Mouse (Mus musculus) testis, adult 2 months (tissue): ENCODE data around the gene Ifnlr1. TPM values are rescaled to one million over a fixed set of nuclear protein-coding genes. Genes with fewer than 3 reads are reported as not detected.

Experiments
- H3K27ac ChIP-seq: fragments of 200-500 bp; 2 replicates; pipeline ENCODE4 v1.5.1; 2012; ENCODE audit warnings: low read depth, low read length; ENCODE audit not compliant: control insufficient read depth, insufficient read depth
- H3K27me3 ChIP-seq: fragments of 200-500 bp; 2 replicates; pipeline ENCODE4 v1.6.1; 2012; ENCODE audit warnings: mild to moderate bottlenecking, low read length, moderate library complexity; ENCODE audit not compliant: control insufficient read depth, insufficient read depth
- H3K36me3 ChIP-seq: fragments of 200-500 bp; 2 replicates; pipeline ENCODE4 v1.6.1; 2012; ENCODE audit warnings: mild to moderate bottlenecking, low read length; ENCODE audit not compliant: control insufficient read depth, insufficient read depth
- H3K4me1 ChIP-seq: fragments of 200-500 bp; 2 replicates; pipeline ENCODE4 v1.6.1; 2012; ENCODE audit warnings: low read length; ENCODE audit not compliant: control insufficient read depth, insufficient read depth
- H3K4me3 ChIP-seq: fragments of 200-500 bp; 2 replicates; pipeline ENCODE4 v1.5.1; 2012; ENCODE audit warnings: low read depth, mild to moderate bottlenecking, low read length, moderate library complexity, mixed read lengths; ENCODE audit not compliant: control insufficient read depth
- CTCF ChIP-seq: fragments of 200-500 bp; IDR thresholded peaks from 2 replicates; pipeline ENCODE4 v1.5.1; 2012; ENCODE audit warnings: low read depth, mild to moderate bottlenecking, inconsistent platforms, low read length, moderate library complexity; ENCODE audit not compliant: control insufficient read depth, insufficient read depth, insufficient replicate concordance
- POLR2A ChIP-seq: fragments of 200-500 bp; IDR thresholded peaks from 2 replicates; pipeline ENCODE4 v1.6.1; 2012; ENCODE audit warnings: low read depth, mild to moderate bottlenecking, inconsistent platforms, low read length, moderate library complexity; ENCODE audit not compliant: control insufficient read depth
- polyA plus RNA-seq: library from polyadenylated mRNA; depleted of rRNA; stranded (reverse); fragments of >200 nt; gene quantifications from 2 replicates; pipeline ENCODE4 v1.2.3, GENCODE M21; 2012

The Ifnlr1 gene
- polyA plus RNA-seq, 1 experiment = 0.43 TPM

- Histone ChIP-seq H3K36me3 (no peaks in the 10 kb centered on the region), H3K27me3 (peaks cover 15% of the 10 kb centered on the region), H3K4me3 (no peak overlapping the region)
Measured at GRCm38 (mm10) chr4:135690241-135690640, 4.2 kb downstream of the Ifnlr1 start.

DNA sequence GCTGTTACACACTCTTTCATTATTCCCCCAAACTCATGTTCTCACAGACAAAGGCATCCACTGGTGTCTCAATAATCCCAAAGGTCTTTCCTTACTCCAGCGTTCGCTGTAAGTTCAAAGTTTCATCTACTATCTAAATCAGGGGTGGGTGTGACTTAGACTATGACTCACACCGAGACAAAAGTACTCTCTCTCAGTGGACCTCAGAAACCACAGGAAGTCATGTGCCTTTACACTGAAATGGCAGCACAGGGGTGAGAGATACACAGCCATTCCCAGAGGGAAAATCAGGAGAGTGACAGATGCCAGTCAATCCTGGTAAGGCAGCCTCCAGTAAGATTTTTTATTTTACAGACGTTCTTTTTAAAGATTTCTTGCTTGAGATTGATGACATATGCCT lies 6.8 kb downstream of the Ifnlr1 start:
- no peaks in the 10 kb centered on the region; the same call in 1 of the 2 replicates for H3K4me1 ChIP-seq
- TF ChIP-seq CTCF (no peak), POLR2A (no peak)
- H3K27ac ChIP-seq = no peak overlapping the region

More at GRCm38 (mm10) chr4:135690241-135690640, 4.2 kb downstream of the Ifnlr1 start:
- no peak for TF ChIP-seq CTCF
- TF ChIP-seq POLR2A = no peak
- no peak overlapping the region for H3K27ac ChIP-seq
- H3K4me1 ChIP-seq = peaks cover 13% of the 10 kb centered on the region

GRCm38 (mm10) chr4:135698498-135698897 lies 12.4 kb downstream of the Ifnlr1 start:
- H3K4me1 ChIP-seq = peaks cover 10% of the 10 kb centered on the region
- H3K27ac ChIP-seq = no peak overlapping the region
- H3K36me3 ChIP-seq = no peaks in the 10 kb centered on the region
- no peaks in the 10 kb centered on the region for H3K27me3 ChIP-seq
- no peak for TF ChIP-seq POLR2A
- TF ChIP-seq CTCF = no peak
- H3K4me3 ChIP-seq = peak overlapping the region; percentile 26; the same call in 1 of the 2 replicates

More for the DNA sequence above, 6.8 kb downstream of the Ifnlr1 start:
- Histone ChIP-seq H3K36me3 (no peaks in the 10 kb centered on the region), H3K4me3 (no peak overlapping the region), H3K27me3 (no peaks in the 10 kb centered on the region)

DNA sequence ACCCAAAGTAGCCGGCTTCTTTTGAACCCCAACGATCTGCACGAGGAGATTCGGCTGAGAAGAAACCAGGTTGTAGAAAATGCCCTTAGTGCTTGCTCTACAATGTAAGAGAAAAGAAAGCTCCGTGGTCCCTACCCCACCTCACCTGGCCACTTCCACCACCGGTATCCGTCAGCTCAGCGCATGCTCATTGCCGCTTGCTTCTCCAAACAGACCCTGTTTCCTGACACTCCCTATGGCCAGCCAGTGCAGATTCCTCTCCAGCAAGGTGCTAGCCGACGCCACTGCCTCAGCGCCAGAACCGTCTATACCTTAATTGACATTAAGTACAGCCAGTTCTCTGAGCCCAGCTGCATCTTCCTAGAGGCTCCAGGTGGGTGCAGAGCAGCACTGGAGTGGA lies 17.4 kb downstream of the Ifnlr1 start:
- no peak for TF ChIP-seq CTCF
- no peak for TF ChIP-seq POLR2A
- Histone ChIP-seq H3K27me3 (no peaks in the 10 kb centered on the region), H3K27ac (no peak overlapping the region), H3K36me3 (no peaks in the 10 kb centered on the region), H3K4me1 (peaks cover 10% of the 10 kb centered on the region), H3K4me3 (no peak overlapping the region)

DNA sequence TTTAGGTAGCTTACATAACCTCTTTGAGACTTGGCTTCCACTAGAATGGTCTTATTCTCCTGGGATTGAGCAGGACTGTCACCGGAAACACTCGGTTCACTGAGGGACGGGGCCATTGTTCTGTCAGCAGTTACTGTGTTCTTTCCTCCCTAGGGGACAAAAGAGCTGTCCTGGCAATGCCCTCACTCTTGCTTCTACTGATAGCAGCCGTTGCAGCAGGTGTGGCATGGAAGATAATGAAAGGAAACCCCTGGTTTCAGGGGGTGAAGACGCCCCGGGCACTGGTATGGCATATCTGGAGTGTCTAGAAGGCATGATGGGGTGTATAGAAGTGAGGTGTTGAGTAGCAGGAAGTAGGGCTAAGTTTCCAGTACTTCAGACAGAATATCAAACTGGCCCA lies 17.9 kb downstream of the Ifnlr1 start:
- Histone ChIP-seq H3K4me3 (no peak overlapping the region), H3K27ac (no peak overlapping the region), H3K36me3 (no peaks in the 10 kb centered on the region), H3K4me1 (peaks cover 7% of the 10 kb centered on the region), H3K27me3 (no peaks in the 10 kb centered on the region)
- TF ChIP-seq POLR2A = no peak

GRCm38 (mm10) chr4:135706045-135706444 lies 20.0 kb downstream of the Ifnlr1 start:
- TF ChIP-seq CTCF = no peak
- no peak for TF ChIP-seq POLR2A

GRCm38 (mm10) chr4:135709072-135709564 lies 23.0 kb downstream of the Ifnlr1 start:
- TF ChIP-seq POLR2A (peak; percentile 28; the same call in 1 of the 2 replicates), CTCF (peak; percentile 84)
- H3K36me3 ChIP-seq = no peaks in the 10 kb centered on the region
- no peaks in the 10 kb centered on the region for H3K27me3 ChIP-seq
- H3K4me3 ChIP-seq = no peak overlapping the region
- no peak overlapping the region for H3K27ac ChIP-seq
- no peaks in the 10 kb centered on the region for H3K4me1 ChIP-seq

More at GRCm38 (mm10) chr4:135706045-135706444, 20.0 kb downstream of the Ifnlr1 start:
- Histone ChIP-seq H3K27me3 (no peaks in the 10 kb centered on the region), H3K4me1 (no peaks in the 10 kb centered on the region), H3K4me3 (no peak overlapping the region), H3K36me3 (no peaks in the 10 kb centered on the region), H3K27ac (no peak overlapping the region)

DNA sequence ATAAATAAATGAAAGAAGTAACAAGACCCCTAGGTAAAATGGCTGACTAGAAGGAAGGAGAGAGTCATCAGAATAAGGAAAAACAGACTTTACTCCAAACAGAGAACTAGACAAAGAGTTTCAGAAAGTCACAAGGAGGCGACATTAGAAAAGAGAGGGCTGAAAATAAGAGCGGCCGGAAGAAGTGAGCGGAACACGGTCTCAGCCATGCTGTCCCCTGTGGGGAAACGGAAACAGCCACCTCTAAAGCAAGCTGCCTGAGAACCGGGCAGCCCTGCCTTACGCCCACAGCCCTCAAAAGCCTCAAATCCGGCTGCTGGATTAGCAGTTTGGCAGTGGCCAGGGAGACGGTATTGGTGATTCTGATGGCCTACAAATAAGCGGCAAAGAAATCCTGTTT lies 23.5 kb downstream of the Ifnlr1 start:
- Histone ChIP-seq H3K4me3 (no peak overlapping the region), H3K27ac (no peak overlapping the region), H3K36me3 (no peaks in the 10 kb centered on the region), H3K27me3 (no peaks in the 10 kb centered on the region), H3K4me1 (no peaks in the 10 kb centered on the region)
- TF ChIP-seq POLR2A (no peak), CTCF (no peak)
